Mouse (Mus musculus): ENCODE data around the gene Myo1e. TPM values are rescaled to one million over a fixed set of nuclear protein-coding genes. Genes with fewer than 3 reads are reported as not detected.

Gene Myo1e
- polyA plus RNA-seq, 1 experiment from 2014 or later = 4.1 TPM

- H3K9ac ChIP-seq (ENCODE audit: low read length) = no peak overlapping the region
- no peak overlapping the region for H3K27ac ChIP-seq (ENCODE audit: low read depth, low read length)
- 88% methylated on average over 2 of the region's 2 CpGs for WGBS
- no peak overlapping the region for H3K4me3 ChIP-seq (ENCODE audit: low read depth, low read length)
- H3K9me3 ChIP-seq (replicated peaks; ENCODE audit: control insufficient read depth, low read length) = no peaks in the 10 kb centered on the region
- H3K4me1 ChIP-seq (ENCODE audit: control insufficient read depth, insufficient read depth, low read length) = peaks cover 9% of the 10 kb centered on the region
- DNase-seq (ENCODE audit: low spot score) (no peak), ATAC-seq (no peak)
- no peak overlapping the region for H3K4me2 ChIP-seq (ENCODE audit: low read length)
- no peaks in the 10 kb centered on the region for H3K36me3 ChIP-seq (ENCODE audit: control insufficient read depth, insufficient read depth, low read length)
- no peaks in the 10 kb centered on the region for H3K27me3 ChIP-seq (replicated peaks; ENCODE audit: control insufficient read depth, insufficient read depth, low read length)
Measured at GRCm38 (mm10) chr9:70266186-70266585, 59.0 kb downstream of the Myo1e start.

GRCm38 (mm10) chr9:70267108-70267507 is 60.0 kb downstream of the Myo1e start:
- Histone ChIP-seq H3K36me3 (ENCODE audit: control insufficient read depth, insufficient read depth, low read length) (no peaks in the 10 kb centered on the region), H3K4me3 (ENCODE audit: low read depth, low read length) (no peak overlapping the region), H3K27ac (ENCODE audit: low read depth, low read length) (no peak overlapping the region), H3K9me3 (replicated peaks; ENCODE audit: control insufficient read depth, low read length) (no peaks in the 10 kb centered on the region), H3K4me2 (ENCODE audit: low read length) (no peak overlapping the region), H3K4me1 (ENCODE audit: control insufficient read depth, insufficient read depth, low read length) (peaks cover 9% of the 10 kb centered on the region), H3K9ac (ENCODE audit: low read length) (no peak overlapping the region), H3K27me3 (replicated peaks; ENCODE audit: control insufficient read depth, insufficient read depth, low read length) (no peaks in the 10 kb centered on the region)
- WGBS = 89% methylated on average over 5 of the region's 5 CpGs
- ATAC-seq (no peak), DNase-seq (ENCODE audit: low spot score) (no peak)

DNA sequence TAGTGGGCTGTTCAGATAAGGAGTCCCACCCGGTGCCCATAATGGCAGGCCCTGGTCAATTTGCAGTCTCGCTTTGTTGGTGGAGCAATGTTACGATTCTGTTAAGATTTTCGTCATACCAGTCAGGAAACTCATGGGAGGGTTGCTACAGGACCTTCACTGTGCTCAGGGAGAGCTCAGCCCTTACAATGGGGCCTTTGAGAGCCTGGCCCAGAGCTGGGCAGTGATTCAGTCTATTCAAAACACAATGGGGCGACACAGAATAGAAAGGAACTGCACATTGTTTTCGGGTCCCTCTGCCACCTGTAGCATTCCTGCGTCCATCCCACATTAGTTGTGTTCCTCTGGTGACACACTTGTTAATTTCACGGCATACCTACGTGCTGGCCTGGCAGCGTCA is 62.2 kb downstream of the Myo1e start:
- Histone ChIP-seq H3K4me3 (ENCODE audit: low read depth, low read length) (no peak overlapping the region), H3K36me3 (ENCODE audit: control insufficient read depth, insufficient read depth, low read length) (no peaks in the 10 kb centered on the region), H3K4me2 (ENCODE audit: low read length) (no peak overlapping the region), H3K27ac (ENCODE audit: low read depth, low read length) (no peak overlapping the region), H3K27me3 (replicated peaks; ENCODE audit: control insufficient read depth, insufficient read depth, low read length) (no peaks in the 10 kb centered on the region), H3K9ac (ENCODE audit: low read length) (no peak overlapping the region), H3K4me1 (ENCODE audit: control insufficient read depth, insufficient read depth, low read length) (peaks cover 6% of the 10 kb centered on the region), H3K9me3 (replicated peaks; ENCODE audit: control insufficient read depth, low read length) (no peaks in the 10 kb centered on the region)
- WGBS = 13% methylated on average over 10 of the region's 10 CpGs
- DNase-seq (ENCODE audit: low spot score) (peak; percentile 46), ATAC-seq (0 out of 2 replicates have a peak, but pooled peaks have one; percentile 48)

GRCm38 (mm10) chr9:70270468-70270867 is 63.3 kb downstream of the Myo1e start:
- H3K4me1 ChIP-seq (ENCODE audit: control insufficient read depth, insufficient read depth, low read length) = peaks cover 6% of the 10 kb centered on the region
- DNase-seq (ENCODE audit: low spot score) (no peak), ATAC-seq (no peak)
- 89% methylated on average over 4 of the region's 4 CpGs for WGBS
- no peak overlapping the region for H3K9ac ChIP-seq (ENCODE audit: low read length)
- H3K27me3 ChIP-seq (replicated peaks; ENCODE audit: control insufficient read depth, insufficient read depth, low read length) = no peaks in the 10 kb centered on the region
- H3K4me3 ChIP-seq (ENCODE audit: low read depth, low read length) = no peak overlapping the region
- no peak overlapping the region for H3K4me2 ChIP-seq (ENCODE audit: low read length)
- no peaks in the 10 kb centered on the region for H3K9me3 ChIP-seq (replicated peaks; ENCODE audit: control insufficient read depth, low read length)
- no peaks in the 10 kb centered on the region for H3K36me3 ChIP-seq (ENCODE audit: control insufficient read depth, insufficient read depth, low read length)
- H3K27ac ChIP-seq (ENCODE audit: low read depth, low read length) = no peak overlapping the region

DNA sequence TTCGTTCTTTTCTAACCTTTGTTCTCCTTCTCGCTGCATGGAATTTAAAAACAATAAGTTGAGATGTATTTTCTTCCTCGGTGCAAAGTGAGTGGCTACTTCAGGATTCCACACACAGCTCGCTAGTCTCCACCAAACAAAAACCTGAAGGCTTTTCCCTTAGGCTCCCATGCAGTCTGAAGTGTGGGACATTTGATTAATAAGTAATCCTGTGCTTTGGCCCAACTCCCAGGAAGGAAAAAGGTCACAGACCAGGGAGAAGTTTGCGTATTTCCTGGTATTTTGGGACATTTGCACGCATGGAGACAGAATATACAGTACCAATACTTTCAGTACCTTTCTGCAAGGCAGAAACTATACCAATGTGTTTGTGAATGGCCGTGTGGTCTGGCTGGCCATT is 64.0 kb downstream of the Myo1e start:
- no peak for DNase-seq (ENCODE audit: low spot score)
- 53% methylated on average over 7 of the region's 7 CpGs for WGBS

DNA sequence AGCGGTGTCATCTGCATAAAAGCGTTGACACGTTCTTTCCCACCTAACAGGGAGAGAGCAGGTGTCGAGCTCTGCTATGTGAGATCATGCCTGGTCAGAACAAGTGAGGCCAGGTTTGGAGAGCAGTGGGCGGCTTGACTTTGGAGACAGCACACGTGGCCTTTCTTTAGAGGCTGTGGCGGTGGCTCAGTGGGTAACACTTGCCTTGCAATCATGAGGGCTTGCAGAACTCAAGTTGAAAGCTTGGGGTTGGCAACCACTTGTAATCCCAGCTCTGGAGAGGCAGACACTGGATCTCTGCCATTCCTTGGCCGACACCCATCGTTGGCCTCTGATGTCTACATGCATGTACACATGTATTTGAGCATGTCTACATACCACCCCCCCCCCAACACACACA is 64.5 kb downstream of the Myo1e start:
- Histone ChIP-seq H3K9me3 (replicated peaks; ENCODE audit: control insufficient read depth, low read length) (no peaks in the 10 kb centered on the region), H3K27me3 (replicated peaks; ENCODE audit: control insufficient read depth, insufficient read depth, low read length) (no peaks in the 10 kb centered on the region), H3K4me2 (ENCODE audit: low read length) (no peak overlapping the region), H3K36me3 (ENCODE audit: control insufficient read depth, insufficient read depth, low read length) (no peaks in the 10 kb centered on the region), H3K4me1 (ENCODE audit: control insufficient read depth, insufficient read depth, low read length) (peaks cover 6% of the 10 kb centered on the region), H3K4me3 (ENCODE audit: low read depth, low read length) (no peak overlapping the region), H3K9ac (ENCODE audit: low read length) (no peak overlapping the region), H3K27ac (ENCODE audit: low read depth, low read length) (no peak overlapping the region)
- no peak for DNase-seq (ENCODE audit: low spot score)
- 94% methylated on average over 9 of the region's 9 CpGs for WGBS
- ATAC-seq = no peak

More for the DNA sequence above, 64.0 kb downstream of the Myo1e start:
- no peak overlapping the region for H3K27ac ChIP-seq (ENCODE audit: low read depth, low read length)
- peaks cover 6% of the 10 kb centered on the region for H3K4me1 ChIP-seq (ENCODE audit: control insufficient read depth, insufficient read depth, low read length)
- H3K4me2 ChIP-seq (ENCODE audit: low read length) = no peak overlapping the region
- no peak overlapping the region for H3K4me3 ChIP-seq (ENCODE audit: low read depth, low read length)
- no peaks in the 10 kb centered on the region for H3K9me3 ChIP-seq (replicated peaks; ENCODE audit: control insufficient read depth, low read length)
- H3K27me3 ChIP-seq (replicated peaks; ENCODE audit: control insufficient read depth, insufficient read depth, low read length) = no peaks in the 10 kb centered on the region
- ATAC-seq = no peak
- H3K9ac ChIP-seq (ENCODE audit: low read length) = no peak overlapping the region
- H3K36me3 ChIP-seq (ENCODE audit: control insufficient read depth, insufficient read depth, low read length) = no peaks in the 10 kb centered on the region

- H3K9ac ChIP-seq (ENCODE audit: low read length) = no peak overlapping the region
- no peak overlapping the region for H3K4me3 ChIP-seq (ENCODE audit: low read depth, low read length)
- H3K9me3 ChIP-seq (replicated peaks; ENCODE audit: control insufficient read depth, low read length) = no peaks in the 10 kb centered on the region
- no peak overlapping the region for H3K27ac ChIP-seq (ENCODE audit: low read depth, low read length)
- no peak overlapping the region for H3K4me2 ChIP-seq (ENCODE audit: low read length)
- H3K36me3 ChIP-seq (ENCODE audit: control insufficient read depth, insufficient read depth, low read length) = no peaks in the 10 kb centered on the region
- DNase-seq (ENCODE audit: low spot score) (no peak), ATAC-seq (no peak)
- H3K27me3 ChIP-seq (replicated peaks; ENCODE audit: control insufficient read depth, insufficient read depth, low read length) = no peaks in the 10 kb centered on the region
- peaks cover 3% of the 10 kb centered on the region for H3K4me1 ChIP-seq (ENCODE audit: control insufficient read depth, insufficient read depth, low read length)
- 81% methylated on average over 6 of the region's 6 CpGs for WGBS
Measured at GRCm38 (mm10) chr9:70274071-70274470, 66.9 kb downstream of the Myo1e start.

GRCm38 (mm10) chr9:70274476-70274875 is 67.3 kb downstream of the Myo1e start:
- Histone ChIP-seq H3K9me3 (replicated peaks; ENCODE audit: control insufficient read depth, low read length) (no peaks in the 10 kb centered on the region), H3K9ac (ENCODE audit: low read length) (no peak overlapping the region), H3K4me3 (ENCODE audit: low read depth, low read length) (no peak overlapping the region), H3K4me1 (ENCODE audit: control insufficient read depth, insufficient read depth, low read length) (no peaks in the 10 kb centered on the region; the same call in 1 of the 2 replicates), H3K27ac (ENCODE audit: low read depth, low read length) (no peak overlapping the region), H3K4me2 (ENCODE audit: low read length) (no peak overlapping the region), H3K36me3 (ENCODE audit: control insufficient read depth, insufficient read depth, low read length) (no peaks in the 10 kb centered on the region), H3K27me3 (replicated peaks; ENCODE audit: control insufficient read depth, insufficient read depth, low read length) (no peaks in the 10 kb centered on the region)
- ATAC-seq = no peak
- no peak for DNase-seq (ENCODE audit: low spot score)
- 95% methylated on average over 6 of the region's 6 CpGs for WGBS

DNA sequence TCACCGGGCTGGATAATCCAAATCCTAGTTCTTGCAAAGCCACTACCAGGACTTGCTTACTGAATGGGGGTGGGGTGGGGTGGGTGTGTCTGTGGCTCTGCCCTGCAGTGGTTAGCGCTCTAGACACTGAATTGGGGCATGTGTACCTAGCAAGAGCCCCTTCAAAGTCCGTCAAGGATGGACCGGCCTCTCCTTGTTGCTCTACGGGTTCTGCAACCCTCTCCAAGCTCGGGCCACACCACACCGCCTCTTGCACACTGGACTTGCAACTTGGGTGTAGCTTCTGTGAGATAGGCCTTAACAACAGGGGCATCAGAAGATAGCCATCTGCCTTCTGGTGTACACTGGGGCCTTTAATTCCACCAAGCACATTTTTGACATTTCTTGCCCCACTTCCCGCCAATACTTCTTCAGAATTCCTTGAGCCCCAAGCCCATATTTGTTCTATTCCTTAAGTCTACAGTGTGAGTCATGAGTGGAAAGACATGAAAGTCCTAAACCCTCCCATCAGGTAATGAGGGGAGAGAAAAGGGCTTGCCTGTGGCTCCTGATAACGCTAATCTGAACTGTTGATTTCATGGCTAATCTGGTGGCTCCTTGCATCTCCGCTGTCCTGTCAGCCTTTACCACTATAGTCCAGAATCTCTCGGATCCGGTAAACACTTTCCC is 67.9 kb downstream of the Myo1e start:
- Histone ChIP-seq H3K4me3 (ENCODE audit: low read depth, low read length) (no peak overlapping the region), H3K4me1 (ENCODE audit: control insufficient read depth, insufficient read depth, low read length) (no peaks in the 10 kb centered on the region), H3K27ac (ENCODE audit: low read depth, low read length) (no peak overlapping the region), H3K36me3 (ENCODE audit: control insufficient read depth, insufficient read depth, low read length) (no peaks in the 10 kb centered on the region), H3K4me2 (ENCODE audit: low read length) (no peak overlapping the region), H3K9ac (ENCODE audit: low read length) (no peak overlapping the region), H3K9me3 (replicated peaks; ENCODE audit: control insufficient read depth, low read length) (no peaks in the 10 kb centered on the region), H3K27me3 (replicated peaks; ENCODE audit: control insufficient read depth, insufficient read depth, low read length) (no peaks in the 10 kb centered on the region)
- no peak for ATAC-seq
- 95% methylated on average over 12 of the region's 12 CpGs for WGBS
- no peak for DNase-seq (ENCODE audit: low spot score)
